Mouse (Mus musculus) left cerebral cortex, postnatal 10 days (tissue): Measurements from ENCODE around the gene Gm13084. TPM values are rescaled to one million over a fixed set of nuclear protein-coding genes. Genes with fewer than 3 reads are reported as not detected.
"Not testable (repeated sequence)": the region's sequence is repeated elsewhere in the genome, so short reads cannot be mapped to it uniquely, and the experiment has no call there.

Source experiments
- DNase-seq, 2 experiments: peaks; one replicate each; pipeline ENCODE4 v3.0.0; 2021 to 2022; ENCODE audit warnings: low spot score in 2 of 2, mixed read lengths in 1 of 2; ENCODE audit errors: extremely low spot score in 1 of 2
- intact Hi-C: fragments of 180-260 bp; cut with DNase I; formaldehyde crosslinking; loops from one replicate; pipeline ENCODE4 v1.15.1; 2025
- total RNA-seq, 2 experiments: library from RNA; stranded (reverse); gene quantifications; 2 replicates each; pipeline ENCODE4 v1.2.3; 2021

Gene Gm13084
- total RNA-seq = not detected

- intact Hi-C loops = no loop called here
- no peak for DNase-seq
Measured at GRCm38 (mm10) chr4:143815993-143816392, at the start of gene Gm13084. Gene Gm13084 (minus strand): TSS chr4:143816093.

GRCm38 (mm10) chr4:143846197-143846596 is 30.3 kb upstream of the Gm13084 start, which contains the start of gene Gm13103:
Gene Gm13103 (plus strand): TSS chr4:143846497.
- intact Hi-C loops, DNase-seq: not testable (repeated sequence)

- DNase-seq, intact Hi-C loops: not testable (repeated sequence)
Measured at GRCm38 (mm10) chr4:143789052-143789451, 26.8 kb downstream of the Gm13084 start, which contains the start of gene Gm13023. Gene Gm13023 (plus strand): TSS chr4:143789352.

Other genes starting within 250 kb of the Gm13084 start
- gene Gm13083, start 201.1 kb downstream of the Gm13084 start, total RNA-seq = not detected
- gene Gm13088, start 158.8 kb downstream of the Gm13084 start, total RNA-seq = not detected
- not detected for gene Gm13089, start 113.4 kb downstream of the Gm13084 start, total RNA-seq
- gene Gm13078, start 96.6 kb downstream of the Gm13084 start, total RNA-seq = not detected
- gene Gm13023, start 26.7 kb downstream of the Gm13084 start, total RNA-seq = not detected
- gene Gm13103, start 30.4 kb upstream of the Gm13084 start, total RNA-seq = not detected
- not detected for gene Pramef6, start 84.3 kb upstream of the Gm13084 start, total RNA-seq
- not detected for gene Pramef25, start 134.9 kb upstream of the Gm13084 start, total RNA-seq
- gene Gm13101, start 150.9 kb upstream of the Gm13084 start, total RNA-seq = not detected
- not detected for gene Pramef17, start 178.3 kb upstream of the Gm13084 start, total RNA-seq
- not detected for gene Pramel4, start 243.0 kb upstream of the Gm13084 start, total RNA-seq